Mouse (Mus musculus): ENCODE results near the gene Slc25a12.
A peak's percentile ranks its signal among the peaks of the same experiment; 100 is the strongest.

Slc25a12 gene

DNA sequence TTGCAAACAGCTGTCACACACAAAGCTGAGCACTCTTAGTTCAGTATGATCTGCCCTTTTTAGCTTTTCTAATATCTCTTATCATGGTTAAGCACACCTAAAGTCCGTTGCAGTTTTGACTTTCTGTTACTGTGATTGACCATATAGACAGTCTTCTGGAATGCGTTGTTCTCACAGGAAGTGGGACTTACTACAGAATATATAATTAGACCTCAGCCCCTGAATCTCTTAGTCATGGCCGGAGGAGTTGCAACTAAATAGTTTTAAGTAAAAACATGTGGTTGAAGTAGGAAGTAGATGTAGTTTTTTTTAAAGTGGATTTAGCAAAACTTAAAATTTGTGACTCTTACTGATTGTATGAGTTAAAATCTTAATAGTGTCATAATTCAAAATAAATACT is 119.5 kb downstream of the Slc25a12 start:
- no peak for DNase-seq (ENCODE audit: low spot score)

DNA sequence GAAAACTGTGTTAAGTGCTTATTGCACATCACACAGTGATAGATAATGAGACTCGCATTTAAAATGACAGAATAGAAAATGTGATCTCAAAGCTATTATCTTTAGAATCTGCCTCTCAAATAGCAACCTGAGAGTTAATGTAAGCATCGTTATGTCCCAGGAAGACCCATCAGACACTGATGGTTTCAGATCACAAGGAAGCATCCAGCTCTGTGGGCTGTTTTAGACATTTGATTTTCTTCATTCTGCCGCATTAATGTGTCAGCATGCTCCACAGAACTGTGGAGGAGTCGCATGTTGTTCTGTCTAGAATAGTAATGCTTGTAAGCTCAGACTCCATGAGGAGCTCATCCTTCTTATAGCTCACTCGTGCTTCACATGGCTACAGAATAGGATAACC is 121.5 kb downstream of the Slc25a12 start:
- DNase-seq (ENCODE audit: low spot score) = no peak

DNA sequence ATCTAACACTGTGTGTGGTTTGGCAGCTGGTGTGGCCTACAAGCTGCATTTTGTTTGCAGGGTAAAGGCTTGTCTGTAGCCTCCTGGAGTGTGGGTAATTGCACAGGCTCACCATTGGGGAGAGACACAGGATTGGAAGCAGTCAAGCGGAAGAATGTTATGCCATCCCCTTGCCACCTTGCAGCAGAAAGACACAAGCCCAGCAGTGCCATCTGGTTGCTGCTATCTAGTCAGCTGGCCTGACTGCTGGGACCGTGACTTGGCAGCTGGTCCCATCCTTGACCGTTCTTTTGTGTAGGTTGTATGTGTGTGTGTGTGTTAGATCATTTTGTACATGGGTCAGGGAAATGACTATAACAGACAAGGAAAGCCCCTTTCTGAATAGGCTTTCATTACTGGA is 122.1 kb downstream of the Slc25a12 start:
- DNase-seq (ENCODE audit: low spot score) = peak; percentile 74

DNA sequence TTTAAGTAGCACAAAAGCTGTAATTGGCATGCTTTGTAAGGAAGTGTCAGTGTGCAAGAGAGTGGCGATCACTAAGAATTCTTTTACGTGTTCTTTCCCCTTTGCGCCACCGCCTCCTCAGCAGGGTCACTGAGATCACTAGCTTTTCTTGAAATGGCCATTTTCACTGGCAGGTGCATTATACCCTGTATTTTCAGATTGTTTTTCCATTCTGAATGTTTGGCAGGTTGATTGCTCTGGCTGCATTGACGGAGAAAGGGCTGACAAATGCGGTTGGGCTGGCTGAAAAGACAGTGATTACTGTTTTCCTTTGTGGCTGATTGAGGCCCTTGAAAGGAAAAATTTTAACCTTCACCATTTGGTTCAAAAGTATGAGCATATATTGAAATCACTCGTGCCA is 122.7 kb downstream of the Slc25a12 start:
- DNase-seq (ENCODE audit: low spot score) = no peak

DNA sequence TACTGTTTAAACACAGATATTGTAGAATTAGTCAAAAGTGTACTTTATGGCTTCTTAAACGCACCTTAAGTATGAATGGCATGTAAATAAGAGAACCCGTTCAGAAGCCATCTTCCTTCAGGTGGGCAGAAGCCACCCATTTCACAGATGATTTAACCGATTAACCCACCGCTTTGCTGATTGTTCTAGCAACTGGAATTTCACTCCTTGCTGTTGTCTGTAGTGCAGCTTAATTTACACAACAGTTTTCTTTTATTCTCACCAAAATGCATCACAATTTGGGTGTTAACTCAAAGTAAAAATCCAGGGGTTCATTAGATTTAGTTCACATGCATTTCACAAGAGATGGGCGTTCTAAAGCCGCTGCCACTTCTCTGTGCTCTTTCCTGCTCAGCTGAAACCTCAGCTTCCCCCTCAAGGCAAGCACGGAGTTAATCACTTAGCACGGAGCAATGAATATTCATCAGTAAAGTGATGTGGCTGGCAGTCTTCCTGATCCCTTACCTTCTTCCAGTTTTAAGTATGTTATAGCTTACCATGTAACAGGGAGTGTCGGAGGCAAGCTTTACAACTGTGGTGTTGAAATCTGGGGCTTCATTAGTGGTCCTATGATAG is 124.4 kb downstream of the Slc25a12 start:
- DNase-seq (ENCODE audit: low spot score) = no peak

DNA sequence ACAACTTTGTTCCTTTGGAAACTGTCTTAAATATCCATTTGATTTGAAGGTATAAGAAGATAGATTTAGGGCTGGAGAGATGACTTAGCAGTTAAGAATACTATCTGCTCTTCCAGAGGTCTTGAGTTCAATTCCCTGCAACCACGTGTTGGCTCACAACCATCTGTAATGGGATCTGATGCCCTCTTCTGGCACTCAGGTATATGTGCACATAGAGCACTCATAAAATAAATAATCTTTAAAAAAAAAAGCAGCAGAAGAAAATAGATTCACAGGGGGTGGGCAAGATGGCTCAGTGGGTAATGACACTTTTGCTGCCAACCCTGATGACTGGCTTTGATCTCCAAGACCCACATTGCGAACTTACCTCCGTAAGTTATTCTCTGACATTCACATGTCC is 125.4 kb downstream of the Slc25a12 start:
- DNase-seq (ENCODE audit: low spot score) = no peak

DNA sequence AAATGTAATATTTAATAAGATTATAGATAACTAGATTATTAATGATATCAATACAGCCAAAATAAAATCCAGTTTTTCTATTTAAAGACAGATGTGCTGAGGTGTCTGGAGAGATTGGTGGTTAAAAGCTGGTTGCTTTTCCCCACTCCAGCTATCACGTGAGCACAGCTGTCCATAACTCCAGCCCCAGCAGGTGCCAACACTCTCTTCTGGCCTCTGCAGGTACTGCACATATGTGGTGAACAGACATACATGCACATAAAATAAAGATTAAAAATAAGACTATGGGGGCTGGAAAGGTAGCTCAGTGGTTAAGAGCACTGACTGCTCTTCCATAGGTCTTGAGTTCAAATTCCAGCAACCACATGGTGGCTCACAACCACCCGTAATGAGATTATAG is 126.0 kb downstream of the Slc25a12 start:
- no peak for DNase-seq (ENCODE audit: low spot score)

DNA sequence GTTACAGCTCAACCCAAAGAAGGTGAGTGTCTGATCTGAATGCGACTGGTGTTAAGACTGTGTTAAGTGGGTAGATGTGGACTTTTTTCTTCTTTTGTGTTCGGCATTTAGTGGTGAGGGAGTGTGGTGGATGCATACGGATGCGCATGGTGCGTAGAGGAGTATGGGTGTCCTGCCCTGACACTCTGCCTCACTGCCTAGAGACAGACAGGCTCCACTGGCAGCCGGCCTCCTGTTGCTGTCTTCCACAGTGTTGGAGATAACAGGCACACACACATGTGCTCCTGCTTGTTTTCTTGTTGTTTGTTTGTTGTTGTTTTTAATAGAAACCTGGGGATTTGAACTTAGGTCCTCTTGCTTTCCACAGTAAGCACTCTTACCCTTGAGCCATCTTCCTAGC is 131.5 kb downstream of the Slc25a12 start:
- no peak for DNase-seq (ENCODE audit: low spot score)

DNA sequence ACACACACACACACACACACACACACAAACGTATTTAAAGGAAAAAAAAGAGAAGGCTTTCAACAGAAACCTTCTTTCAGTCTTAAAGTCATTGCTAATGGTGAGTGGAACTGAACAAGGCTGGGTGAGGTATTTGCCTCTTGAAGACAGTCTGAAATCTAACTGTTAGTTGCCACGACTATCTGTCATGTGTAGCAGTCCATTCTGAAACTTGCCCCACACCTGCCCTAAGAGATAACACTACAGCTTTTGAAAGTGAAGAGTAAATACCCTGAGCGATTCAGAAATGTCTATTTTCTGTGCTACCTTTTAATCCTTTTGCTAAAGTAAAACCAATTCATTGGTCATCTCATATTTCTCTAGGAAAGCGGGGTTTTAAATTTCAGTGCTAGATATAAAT is 132.1 kb downstream of the Slc25a12 start:
- no peak for DNase-seq (ENCODE audit: low spot score)

DNA sequence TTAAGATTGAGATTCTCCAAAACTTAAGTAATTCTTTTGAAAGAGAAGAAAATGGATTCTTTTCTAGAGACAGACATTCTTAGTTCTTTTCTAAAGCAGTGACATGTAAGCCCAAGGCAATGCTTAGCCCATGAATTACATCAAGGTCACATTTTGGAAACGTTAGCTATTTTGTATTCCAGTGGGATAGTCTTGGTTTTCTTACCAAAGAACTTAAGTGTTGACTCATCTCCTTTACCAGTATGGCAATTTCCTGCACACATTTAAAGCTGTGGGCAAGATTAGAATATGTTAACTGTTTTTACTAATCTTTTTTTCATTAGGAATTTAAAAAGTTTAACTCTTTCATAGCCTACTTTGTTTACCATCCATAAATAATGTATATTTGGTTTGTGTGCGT is 134.6 kb downstream of the Slc25a12 start:
- DNase-seq (ENCODE audit: low spot score) = no peak

DNA sequence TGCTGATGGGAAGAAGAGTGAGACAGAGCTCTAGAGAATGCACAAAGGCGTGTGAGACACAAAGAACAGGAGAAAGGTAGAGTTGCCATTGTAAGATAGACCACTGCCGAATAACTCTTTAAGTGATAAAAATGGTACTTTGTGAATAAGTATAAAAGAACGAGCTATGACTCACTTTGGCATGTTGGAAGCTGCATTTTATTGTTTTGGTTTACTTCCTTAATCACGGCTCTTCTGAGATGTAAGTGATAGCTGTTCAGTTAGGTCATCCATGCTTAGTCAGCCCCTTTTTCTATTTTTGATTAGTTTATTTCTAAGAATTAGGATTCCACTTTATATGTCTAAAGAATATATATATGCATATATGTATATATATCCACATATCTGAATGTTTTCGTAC is 135.6 kb downstream of the Slc25a12 start:
- no peak for DNase-seq (ENCODE audit: low spot score)

DNA sequence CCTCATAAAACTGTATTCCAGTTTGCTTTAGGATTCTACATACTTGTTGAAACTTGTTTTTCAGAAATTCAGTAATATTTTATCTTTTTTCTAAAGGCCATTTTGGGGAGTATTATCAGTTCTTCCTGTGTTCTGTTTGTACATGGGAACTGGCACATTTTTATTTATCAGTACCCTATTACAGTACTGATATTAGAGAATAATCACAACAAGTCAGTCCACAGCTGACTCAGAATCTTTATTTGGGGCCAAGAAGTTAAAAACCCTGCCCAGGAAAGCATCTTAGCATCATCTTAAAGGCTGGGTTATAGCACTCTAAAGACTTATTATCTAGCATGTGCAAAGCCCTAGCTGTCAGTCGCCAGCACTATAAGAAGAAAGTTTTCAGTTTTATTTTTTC is 137.9 kb downstream of the Slc25a12 start:
- no peak for DNase-seq (ENCODE audit: low spot score)

DNA sequence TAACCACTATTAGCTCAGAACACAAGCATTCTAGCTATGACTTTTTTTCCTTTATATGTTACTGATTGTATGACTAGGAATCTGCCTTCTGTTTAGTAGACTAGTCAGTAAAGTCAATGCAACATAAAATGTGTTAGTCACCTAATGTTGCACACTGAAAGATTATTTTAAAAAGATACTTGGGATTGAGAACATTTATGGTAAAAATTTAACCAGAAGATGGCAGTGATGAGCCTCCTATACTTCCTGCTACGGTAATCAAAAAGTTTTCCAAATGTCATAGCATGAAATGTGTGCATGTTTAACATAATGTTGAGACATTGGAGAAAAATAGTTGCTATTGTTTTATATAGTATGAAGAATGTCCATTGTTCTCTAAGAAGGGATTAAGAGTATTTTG is 140.2 kb downstream of the Slc25a12 start:
- DNase-seq (ENCODE audit: low spot score) = peak; percentile 11

Measured in MN1 (cell line).